Comparison of ENCODE assay signal across 1 mouse cellular context in the genomic region with DNA sequence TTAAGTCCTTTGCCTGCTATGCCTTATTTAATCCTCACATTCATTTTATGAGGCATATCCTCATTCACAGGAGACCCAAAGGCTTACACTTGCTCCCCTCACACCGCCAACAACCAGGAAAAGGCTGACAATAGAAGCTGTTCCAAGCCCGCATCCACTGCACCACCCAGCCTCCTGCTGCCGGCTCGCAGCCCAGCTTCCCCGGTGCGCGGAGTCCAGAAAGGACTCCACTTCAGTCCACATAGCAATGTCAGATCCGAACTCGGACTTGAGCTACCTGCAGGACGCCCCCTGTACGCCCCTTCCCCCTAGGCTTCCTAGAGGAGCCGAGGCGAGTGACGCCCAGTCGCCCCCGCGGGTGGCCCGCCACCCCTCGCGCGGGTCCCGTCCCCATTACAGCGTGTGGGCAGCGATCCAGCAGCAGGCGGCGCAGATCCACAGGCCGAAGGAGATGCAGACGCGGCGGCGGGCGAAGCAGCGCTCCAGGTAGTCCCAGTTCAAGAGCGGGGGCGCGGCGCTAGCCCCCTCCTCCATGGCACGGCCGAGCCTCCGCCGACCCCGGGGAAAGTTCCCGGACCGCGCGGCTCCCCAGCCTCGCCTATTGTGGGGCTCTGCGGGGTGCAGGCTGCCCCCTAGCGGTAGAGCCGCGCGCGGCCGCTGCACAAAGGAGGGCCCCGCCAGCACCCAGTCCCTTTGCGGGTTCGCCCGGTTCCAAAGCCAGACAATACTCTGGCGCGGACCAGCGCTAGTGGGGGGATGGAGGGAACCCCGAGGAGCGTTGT.
TF ChIP-seq lines count a peak whose summit lies in the region.

No protein-coding gene starts in this region.

TF ChIP-seq in C2C12, 6 proteins besides CTCF, POLR2A, EP300 and RAD21:
- TF ChIP-seq MAX (IDR thresholded peaks at IDR 0.05) (peak; percentile 9), FOSL1 (IDR thresholded peaks at IDR 0.05; ENCODE audit: insufficient read depth, low read length, poor library complexity, severe bottlenecking) (no peak)
